Mouse (Mus musculus): ENCODE measurements around the gene Ciz1. TPM values are rescaled to one million over a fixed set of nuclear protein-coding genes. Genes with fewer than 3 reads are reported as not detected.
A peak's percentile ranks its signal among the peaks of the same experiment; 100 is the strongest.

Gene Ciz1
- polyA plus RNA-seq, 1 experiment = 159 TPM

DNA sequence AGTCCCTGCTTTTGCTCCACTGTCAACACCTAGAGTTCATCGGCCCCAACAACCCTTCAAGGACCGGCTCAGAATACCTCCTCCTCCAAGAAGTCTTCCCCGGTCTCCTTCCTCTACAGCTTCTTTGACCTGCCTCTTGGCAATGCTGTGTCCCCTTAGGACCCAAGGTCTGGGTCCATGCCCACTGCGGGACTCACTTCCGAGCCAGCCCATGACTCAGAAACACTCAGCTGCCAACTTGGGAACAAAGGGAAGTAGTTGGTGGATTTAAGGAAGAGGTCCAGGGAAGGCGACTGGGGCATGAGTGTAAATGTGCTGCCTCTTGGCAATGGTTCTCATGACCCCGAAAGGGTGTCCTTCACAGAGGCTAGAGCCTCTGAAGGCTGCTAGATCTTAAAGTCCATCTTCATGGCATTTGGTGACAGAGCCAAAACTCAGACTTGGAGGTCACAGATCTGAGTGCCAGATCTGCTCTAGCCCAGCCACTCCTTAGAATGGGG lies 27.9 kb downstream of the Ciz1 start:
- Histone ChIP-seq H3K4me3 (replicated peaks; ENCODE audit: insufficient read depth, low read depth, low read length) (no peak overlapping the region), H3K27me3 (ENCODE audit: control insufficient read depth, insufficient read depth, low read length) (no peaks in the 10 kb centered on the region), H3K4me1 (ENCODE audit: control insufficient read depth, insufficient read depth, low read length) (peaks cover 4% of the 10 kb centered on the region; the same call in 1 of the 2 replicates), H3K27ac (ENCODE audit: insufficient read depth, low read length) (no peak overlapping the region)
- 50% methylated on average over 7 of the region's 7 CpGs for WGBS
- DNase-seq = peak in 1 of 2 experiments; percentile 31
- TF ChIP-seq POLR2A (IDR thresholded peaks at IDR 0.05; ENCODE audit: borderline replicate concordance, insufficient read depth, low read length) (no peak), CTCF (IDR thresholded peaks at IDR 0.05; ENCODE audit: borderline replicate concordance, insufficient read depth, low read depth, low read length) (no peak)

DNA sequence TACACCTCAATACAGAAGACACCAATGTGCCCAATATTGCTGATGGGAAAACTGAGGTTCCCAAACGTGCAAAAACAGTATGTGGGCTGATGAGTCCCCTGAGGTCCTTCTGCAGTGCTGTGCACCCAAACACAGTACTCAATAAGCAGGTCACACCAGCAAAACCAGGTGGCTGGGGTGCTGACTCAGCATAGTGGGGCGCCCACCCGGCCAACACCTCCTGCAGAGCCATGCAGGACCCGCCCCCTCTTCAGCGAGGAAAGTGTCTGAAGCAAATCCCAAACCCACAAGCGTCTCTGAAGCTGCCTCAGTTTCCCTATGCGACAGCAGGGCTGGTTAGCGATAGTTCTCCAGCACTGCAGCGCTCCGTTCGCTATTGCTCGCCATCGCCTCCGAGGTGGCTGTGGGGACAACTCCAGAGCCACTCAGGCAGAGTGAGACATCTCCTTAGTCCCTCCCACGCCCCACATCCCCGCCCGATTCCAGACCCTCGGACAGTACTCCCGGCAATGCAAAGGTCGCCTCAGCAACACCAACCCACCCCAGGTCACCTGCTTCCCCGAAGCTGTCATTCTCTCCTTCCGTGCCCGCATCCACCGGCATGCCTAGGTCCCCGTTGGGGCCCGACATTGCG lies 29.1 kb downstream of the Ciz1 start:
- TF ChIP-seq CTCF (IDR thresholded peaks at IDR 0.05; ENCODE audit: borderline replicate concordance, insufficient read depth, low read depth, low read length) (no peak), POLR2A (IDR thresholded peaks at IDR 0.05; ENCODE audit: borderline replicate concordance, insufficient read depth, low read length) (no peak)
- Histone ChIP-seq H3K27me3 (ENCODE audit: control insufficient read depth, insufficient read depth, low read length) (no peaks in the 10 kb centered on the region), H3K4me1 (ENCODE audit: control insufficient read depth, insufficient read depth, low read length) (peaks cover 4% of the 10 kb centered on the region; the same call in 1 of the 2 replicates), H3K4me3 (replicated peaks; ENCODE audit: insufficient read depth, low read depth, low read length) (peak overlapping the region; percentile 74), H3K27ac (ENCODE audit: insufficient read depth, low read length) (0 out of 2 replicates have a peak overlapping the region, but pooled peaks have one; percentile 0)
- DNase-seq = no peak
- WGBS = under 1% methylated on average over 27 of the region's 27 CpGs

DNA sequence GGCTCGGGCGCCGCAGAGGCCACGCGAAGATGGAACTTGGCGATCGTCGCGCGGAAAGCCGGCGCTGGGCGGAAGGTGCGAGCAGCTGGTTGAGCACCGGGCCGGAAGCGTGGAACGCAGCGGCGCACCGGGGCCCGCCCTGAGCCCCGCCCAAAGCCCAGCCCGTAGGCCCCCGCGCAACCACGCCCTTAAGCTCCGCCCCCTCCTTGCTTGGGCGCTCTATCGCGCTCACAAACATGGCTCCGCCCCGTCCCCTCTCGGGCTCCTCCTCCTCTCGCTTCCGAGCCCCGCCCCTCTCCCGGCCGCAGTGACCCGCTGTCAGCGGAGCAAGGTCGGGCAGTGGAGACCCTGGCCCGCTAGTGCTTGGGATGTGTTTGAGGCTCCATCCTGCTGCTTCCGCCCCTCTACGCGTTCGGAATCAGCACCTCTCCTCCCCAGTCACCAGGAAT lies 29.7 kb downstream of the Ciz1 start, which contains the start of gene 1110008P14Rik:
Gene 1110008P14Rik (minus strand): TSS at position 164 of the 449 bp plus-strand sequence.
- H3K4me1 ChIP-seq (ENCODE audit: control insufficient read depth, insufficient read depth, low read length) = peaks cover 4% of the 10 kb centered on the region; the same call in 1 of the 2 replicates
- TF ChIP-seq CTCF (IDR thresholded peaks at IDR 0.05; ENCODE audit: borderline replicate concordance, insufficient read depth, low read depth, low read length) (no peak), POLR2A (IDR thresholded peaks at IDR 0.05; ENCODE audit: borderline replicate concordance, insufficient read depth, low read length) (peak; percentile 69)

DNA sequence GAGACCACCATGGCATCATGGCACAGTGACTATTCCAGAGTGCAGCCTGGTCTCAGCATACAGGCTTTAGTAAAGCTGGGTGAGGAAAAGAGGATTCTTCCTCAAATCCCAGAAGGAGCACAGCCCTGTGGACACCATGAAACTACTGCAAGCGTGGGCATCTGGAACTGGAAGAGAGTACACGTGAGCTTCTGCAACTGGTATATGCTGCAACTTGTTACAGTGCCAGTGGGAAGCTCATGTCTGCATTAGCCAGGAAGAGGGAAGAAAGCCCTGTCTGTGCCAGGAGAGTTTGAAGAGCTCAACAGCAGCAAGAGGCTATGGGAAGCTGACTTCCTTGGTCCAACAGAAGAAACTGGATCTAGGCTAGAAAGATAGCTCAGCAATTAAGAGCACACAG lies 30.6 kb downstream of the Ciz1 start:
- TF ChIP-seq POLR2A (IDR thresholded peaks at IDR 0.05; ENCODE audit: borderline replicate concordance, insufficient read depth, low read length) (no peak), CTCF (IDR thresholded peaks at IDR 0.05; ENCODE audit: borderline replicate concordance, insufficient read depth, low read depth, low read length) (no peak)
- WGBS = 69% methylated on average over 2 of the region's 2 CpGs

More for the DNA sequence above, 29.7 kb downstream of the Ciz1 start, which contains the start of gene 1110008P14Rik:
- peak within 1 kb of the TSS; percentile 74 for H3K4me3 ChIP-seq (replicated peaks; ENCODE audit: insufficient read depth, low read depth, low read length)
- peak; percentile 95 to 96 for DNase-seq
- peak within 1 kb of the TSS; percentile 40 for H3K27ac ChIP-seq (ENCODE audit: insufficient read depth, low read length)
- WGBS = under 1% methylated on average over 47 of the region's 47 CpGs
- no peaks in the 10 kb centered on the region for H3K27me3 ChIP-seq (ENCODE audit: control insufficient read depth, insufficient read depth, low read length)

DNA sequence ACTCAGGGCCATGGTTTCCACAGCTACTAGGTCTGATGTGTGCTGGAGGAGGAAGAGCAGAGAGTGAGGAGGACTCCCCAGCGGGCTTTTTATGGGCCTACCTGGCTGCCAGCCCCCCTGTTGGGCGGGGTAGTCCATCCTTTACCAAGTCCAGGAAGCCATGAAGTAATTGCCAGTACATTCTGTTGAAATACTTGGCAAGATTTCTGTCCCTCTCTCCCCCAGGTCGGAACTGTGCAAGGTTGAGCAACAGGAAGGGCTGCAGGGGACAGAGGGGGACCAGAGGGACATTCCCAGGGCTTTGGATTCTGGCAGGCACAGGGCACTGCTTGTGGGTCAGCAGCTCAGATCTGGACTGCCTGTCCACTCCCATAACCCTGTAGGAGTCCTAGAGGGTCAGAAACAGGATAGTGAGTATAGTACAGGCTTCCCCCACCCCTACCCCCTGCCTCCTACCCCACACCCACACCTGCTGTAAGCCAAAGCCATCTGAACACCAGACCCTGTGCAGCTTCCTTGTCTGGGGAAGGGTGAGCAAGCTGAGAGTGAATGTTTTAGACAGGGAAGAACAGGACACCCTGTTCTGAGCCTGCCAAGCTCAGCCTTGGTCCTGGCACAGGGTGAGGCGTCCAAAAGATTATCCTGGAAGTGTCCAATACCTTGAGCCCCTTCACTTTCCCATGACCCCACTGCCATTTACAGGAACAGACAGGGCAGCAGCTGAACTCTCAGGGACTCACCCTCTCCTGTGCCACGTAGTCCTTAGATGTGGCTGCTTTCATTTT lies 35.8 kb downstream of the Ciz1 start, which contains the start of gene Lcn2:
Gene Lcn2 (minus strand): TSS at position 547 of the 785 bp plus-strand sequence.
- Histone ChIP-seq H3K4me1 (ENCODE audit: control insufficient read depth, insufficient read depth, low read length) (no peaks in the 10 kb centered on the region), H3K27me3 (ENCODE audit: control insufficient read depth, insufficient read depth, low read length) (no peaks in the 10 kb centered on the region), H3K27ac (ENCODE audit: insufficient read depth, low read length) (no peak within 1 kb of the TSS), H3K4me3 (replicated peaks; ENCODE audit: insufficient read depth, low read depth, low read length) (no peak within 1 kb of the TSS)
- WGBS = 59% methylated on average over 5 of the region's 5 CpGs
- DNase-seq = no peak
- TF ChIP-seq CTCF (IDR thresholded peaks at IDR 0.05; ENCODE audit: borderline replicate concordance, insufficient read depth, low read depth, low read length) = no peak
- TF ChIP-seq POLR2A (IDR thresholded peaks at IDR 0.05; ENCODE audit: borderline replicate concordance, insufficient read depth, low read length) = no peak

More for the DNA sequence above, 30.6 kb downstream of the Ciz1 start:
- DNase-seq = no peak
- Histone ChIP-seq H3K27me3 (ENCODE audit: control insufficient read depth, insufficient read depth, low read length) (no peaks in the 10 kb centered on the region), H3K4me1 (ENCODE audit: control insufficient read depth, insufficient read depth, low read length) (peaks cover 4% of the 10 kb centered on the region; the same call in 1 of the 2 replicates), H3K27ac (ENCODE audit: insufficient read depth, low read length) (no peak overlapping the region), H3K4me3 (replicated peaks; ENCODE audit: insufficient read depth, low read depth, low read length) (no peak overlapping the region)

DNA sequence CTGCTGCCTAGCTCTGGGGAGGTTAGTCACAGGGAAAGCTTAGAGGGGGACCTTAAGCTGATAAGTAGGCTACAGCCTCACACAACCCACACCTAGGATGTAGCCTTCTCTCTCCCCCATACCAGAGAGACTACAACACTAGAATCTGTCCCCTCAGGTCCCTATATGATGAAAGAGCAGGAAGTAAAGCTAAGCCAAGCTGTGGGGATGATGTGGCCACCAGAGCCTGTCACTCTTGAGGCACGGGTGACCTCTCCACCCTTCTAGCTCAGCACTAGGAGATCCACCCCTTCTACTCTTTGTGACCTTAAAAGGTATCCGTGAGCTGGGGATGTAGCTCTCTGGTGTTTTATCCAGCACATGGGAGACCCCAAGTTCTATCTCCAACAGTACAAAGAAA lies 37.0 kb downstream of the Ciz1 start:
- no peak overlapping the region for H3K4me3 ChIP-seq (replicated peaks; ENCODE audit: insufficient read depth, low read depth, low read length)
- no peaks in the 10 kb centered on the region for H3K27me3 ChIP-seq (ENCODE audit: control insufficient read depth, insufficient read depth, low read length)
- no peak for DNase-seq
- 80% methylated on average over 2 of the region's 2 CpGs for WGBS
- H3K27ac ChIP-seq (ENCODE audit: insufficient read depth, low read length) = no peak overlapping the region
- TF ChIP-seq POLR2A (IDR thresholded peaks at IDR 0.05; ENCODE audit: borderline replicate concordance, insufficient read depth, low read length) (no peak), CTCF (IDR thresholded peaks at IDR 0.05; ENCODE audit: borderline replicate concordance, insufficient read depth, low read depth, low read length) (no peak)
- H3K4me1 ChIP-seq (ENCODE audit: control insufficient read depth, insufficient read depth, low read length) = no peaks in the 10 kb centered on the region

DNA sequence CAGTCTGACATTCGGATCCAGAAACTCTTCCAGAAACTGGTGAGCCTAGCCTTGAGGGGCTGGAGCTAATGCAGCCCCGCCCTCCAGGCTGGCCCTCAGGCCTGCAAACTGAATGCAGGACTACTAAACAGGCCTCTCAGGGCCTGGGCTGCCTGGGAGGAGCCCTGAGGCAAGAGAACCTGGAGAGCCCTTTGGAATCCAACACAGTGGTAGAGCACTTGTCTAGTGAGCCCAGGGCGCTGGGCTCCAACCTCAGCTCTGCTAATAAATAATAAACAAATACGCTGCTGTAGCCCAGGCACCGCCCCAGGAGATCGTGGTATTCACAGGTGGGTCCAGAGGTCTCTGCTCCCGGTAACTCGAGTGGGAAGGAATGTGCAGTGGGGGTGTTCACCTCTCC lies 38.7 kb downstream of the Ciz1 start:
- 77% methylated on average over 8 of the region's 8 CpGs for WGBS
- Histone ChIP-seq H3K4me3 (replicated peaks; ENCODE audit: insufficient read depth, low read depth, low read length) (no peak overlapping the region), H3K4me1 (ENCODE audit: control insufficient read depth, insufficient read depth, low read length) (peaks cover 3% of the 10 kb centered on the region), H3K27ac (ENCODE audit: insufficient read depth, low read length) (no peak overlapping the region), H3K27me3 (ENCODE audit: control insufficient read depth, insufficient read depth, low read length) (no peaks in the 10 kb centered on the region)
- TF ChIP-seq CTCF (IDR thresholded peaks at IDR 0.05; ENCODE audit: borderline replicate concordance, insufficient read depth, low read depth, low read length) = no peak
- TF ChIP-seq POLR2A (IDR thresholded peaks at IDR 0.05; ENCODE audit: borderline replicate concordance, insufficient read depth, low read length) = no peak
- DNase-seq = no peak
